Mouse (Mus musculus): ENCODE measurements around the gene Rem1.
"Not testable (repeated sequence)": the region's sequence is repeated elsewhere in the genome, so short reads cannot be mapped to it uniquely, and the experiment has no call there.

The Rem1 gene

DNA sequence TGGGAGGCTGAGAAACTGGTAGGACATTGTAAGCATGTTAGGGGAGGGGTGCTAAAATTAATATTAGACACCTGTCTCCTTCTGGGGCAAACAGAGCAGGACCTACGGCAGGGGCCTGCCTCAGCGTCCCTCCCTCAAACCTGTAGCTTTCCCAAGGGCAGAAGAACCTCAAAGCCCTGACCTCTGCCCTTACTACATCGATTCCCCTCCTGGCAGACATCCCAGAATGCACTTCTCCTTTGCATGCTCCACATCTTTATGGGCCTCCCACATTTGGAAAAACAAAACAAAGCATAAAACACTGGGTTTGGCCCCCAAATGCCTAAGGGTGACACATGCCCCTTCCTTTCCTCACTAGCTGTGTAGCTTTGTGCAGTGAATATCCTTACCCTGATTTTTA, 2.5 kb downstream of the Rem1 start:
- DNase-seq (ENCODE audit: low spot score), result no peak

DNA sequence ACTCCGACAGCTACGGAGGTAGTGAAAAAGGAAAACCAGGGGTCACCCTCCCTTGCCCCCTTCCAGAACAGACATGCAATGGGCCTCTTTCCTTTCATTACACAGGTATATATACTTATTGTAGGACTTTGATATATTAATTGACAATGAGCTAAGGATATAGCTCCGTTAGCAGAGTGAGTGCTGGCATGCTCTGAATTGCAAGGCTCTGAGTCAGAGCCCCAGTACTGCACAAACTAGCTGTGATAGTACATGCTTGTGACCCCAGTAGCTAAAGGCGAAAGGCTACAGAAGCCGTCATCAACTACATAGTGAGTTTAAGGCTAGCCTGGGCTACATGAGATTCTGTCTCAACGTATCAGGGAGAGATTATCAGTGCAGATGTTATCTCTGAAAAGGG, 3.2 kb downstream of the Rem1 start:
- no peak for DNase-seq (ENCODE audit: low spot score)

- DNase-seq (ENCODE audit: low spot score), result no peak
Observed at GRCm38 (mm10) chr2:152633334-152633733, 6.6 kb downstream of the Rem1 start.

DNA sequence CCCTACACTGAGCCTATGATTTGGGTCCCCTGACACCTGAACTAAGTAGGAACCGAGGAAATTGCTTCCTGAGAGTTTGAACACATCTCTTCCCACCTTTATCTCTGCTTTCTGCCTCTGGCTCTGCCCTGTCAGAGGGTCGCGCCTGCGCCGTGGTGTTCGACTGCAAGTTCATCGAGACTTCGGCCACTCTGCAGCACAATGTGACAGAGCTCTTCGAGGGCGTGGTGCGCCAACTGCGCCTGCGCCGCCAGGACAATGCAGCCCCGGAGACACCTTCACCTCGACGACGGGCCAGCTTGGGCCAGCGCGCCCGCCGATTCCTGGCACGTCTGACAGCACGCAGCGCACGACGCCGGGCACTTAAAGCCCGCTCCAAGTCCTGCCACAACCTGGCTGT, 7.6 kb downstream of the Rem1 start:
- DNase-seq (ENCODE audit: low spot score), result no peak

GRCm38 (mm10) chr2:152636246-152637005, 9.7 kb downstream of the Rem1 start:
- no peak for DNase-seq (ENCODE audit: low spot score)

- no peak for DNase-seq (ENCODE audit: low spot score)
Observed at GRCm38 (mm10) chr2:152637006-152637322, 10.2 kb downstream of the Rem1 start.

GRCm38 (mm10) chr2:152637381-152637780, 10.6 kb downstream of the Rem1 start:
- DNase-seq (ENCODE audit: low spot score), result no peak

- no peak for DNase-seq (ENCODE audit: low spot score)
Observed at GRCm38 (mm10) chr2:152638865-152639264, 12.1 kb downstream of the Rem1 start.

- no peak for DNase-seq (ENCODE audit: low spot score)
Observed at GRCm38 (mm10) chr2:152639406-152640113, 12.8 kb downstream of the Rem1 start.

GRCm38 (mm10) chr2:152652901-152653620, 26.3 kb downstream of the Rem1 start:
- no peak for DNase-seq (ENCODE audit: low spot score)

DNA sequence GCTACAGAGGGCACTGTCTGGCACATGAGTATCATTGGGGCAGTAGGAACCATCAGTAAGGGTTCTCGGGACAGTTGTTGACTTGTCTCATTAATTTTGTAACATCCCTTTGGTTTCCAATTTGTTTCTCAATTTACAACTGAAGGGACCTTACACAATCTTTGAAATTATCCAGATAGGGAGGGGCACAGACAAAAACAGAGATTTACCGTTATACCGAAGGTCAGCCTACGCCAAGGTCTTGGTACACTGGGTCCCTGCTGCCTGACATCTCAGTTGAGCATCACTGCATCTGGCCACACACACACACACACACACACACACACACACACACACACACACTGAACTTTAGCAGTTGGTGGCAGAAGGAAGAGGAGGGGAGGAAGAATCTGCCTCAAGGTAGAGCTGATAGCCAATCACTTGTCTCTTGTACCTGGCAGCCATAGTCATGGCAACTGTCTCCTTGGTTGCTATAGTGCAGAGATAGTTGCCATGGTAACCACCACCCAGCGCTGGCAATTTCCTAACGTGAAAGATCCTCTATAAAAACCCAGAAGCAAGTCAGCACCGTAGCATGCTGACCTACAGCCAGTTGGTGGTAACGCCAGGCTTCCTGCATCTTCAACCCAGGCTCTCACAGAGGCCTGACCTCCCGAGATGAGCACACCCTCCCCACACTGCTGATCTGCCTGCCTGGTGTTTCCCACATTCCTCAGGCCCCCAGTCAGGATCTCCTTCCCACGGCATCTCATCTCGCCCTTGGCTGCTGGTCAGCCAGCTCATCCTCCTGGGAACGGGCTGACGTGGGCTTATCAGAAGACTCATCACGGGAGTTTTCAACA, 27.3 kb downstream of the Rem1 start:
- DNase-seq (ENCODE audit: low spot score), result peak; percentile 73

GRCm38 (mm10) chr2:152657398-152657797, 30.6 kb downstream of the Rem1 start:
- no peak for DNase-seq (ENCODE audit: low spot score)

DNA sequence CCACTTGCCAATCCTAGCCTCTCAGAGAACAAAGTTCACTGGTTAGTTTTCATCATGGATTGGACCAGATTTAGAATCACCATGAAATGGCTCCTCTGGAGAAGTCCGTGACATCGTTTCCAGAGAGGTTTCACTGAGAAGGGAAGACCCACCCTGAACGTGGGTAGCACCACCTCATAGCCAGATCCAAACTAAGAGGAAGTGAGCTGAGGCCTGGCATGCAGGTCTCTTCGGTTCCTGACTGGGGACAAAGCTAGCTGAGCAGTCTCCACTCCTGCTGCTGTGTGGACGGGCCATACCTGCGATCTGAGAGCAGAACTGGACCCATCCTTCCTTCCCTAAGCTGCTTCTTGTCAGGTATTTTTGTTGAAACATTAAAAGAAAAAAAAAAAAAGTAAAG, 34.4 kb downstream of the Rem1 start:
- DNase-seq (ENCODE audit: low spot score), result no peak

DNA sequence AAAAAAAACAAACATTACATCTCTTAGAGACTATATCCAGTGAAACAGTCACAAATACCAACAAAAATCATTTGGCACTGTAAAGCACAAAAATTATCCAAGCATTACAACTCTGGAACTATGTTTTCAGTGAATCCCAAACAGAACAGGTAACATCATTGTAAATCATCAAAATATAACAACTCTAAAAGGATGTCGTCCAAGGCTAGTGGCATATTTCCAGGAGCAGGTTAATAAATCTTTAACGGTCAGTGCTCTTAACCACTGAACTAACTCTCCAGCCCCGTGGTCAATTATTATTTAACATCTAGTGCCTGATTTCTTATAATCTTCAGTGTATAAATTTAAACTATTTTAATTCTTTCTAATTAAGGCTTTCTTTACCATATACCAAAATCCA, 39.4 kb downstream of the Rem1 start:
- DNase-seq (ENCODE audit: low spot score), result not testable (repeated sequence)

- peak; percentile 70 for DNase-seq (ENCODE audit: low spot score)
Observed at GRCm38 (mm10) chr2:152669256-152669638, 42.5 kb downstream of the Rem1 start, which contains the start of gene H13. H13 (plus strand) TSS chr2:152669461.

DNA sequence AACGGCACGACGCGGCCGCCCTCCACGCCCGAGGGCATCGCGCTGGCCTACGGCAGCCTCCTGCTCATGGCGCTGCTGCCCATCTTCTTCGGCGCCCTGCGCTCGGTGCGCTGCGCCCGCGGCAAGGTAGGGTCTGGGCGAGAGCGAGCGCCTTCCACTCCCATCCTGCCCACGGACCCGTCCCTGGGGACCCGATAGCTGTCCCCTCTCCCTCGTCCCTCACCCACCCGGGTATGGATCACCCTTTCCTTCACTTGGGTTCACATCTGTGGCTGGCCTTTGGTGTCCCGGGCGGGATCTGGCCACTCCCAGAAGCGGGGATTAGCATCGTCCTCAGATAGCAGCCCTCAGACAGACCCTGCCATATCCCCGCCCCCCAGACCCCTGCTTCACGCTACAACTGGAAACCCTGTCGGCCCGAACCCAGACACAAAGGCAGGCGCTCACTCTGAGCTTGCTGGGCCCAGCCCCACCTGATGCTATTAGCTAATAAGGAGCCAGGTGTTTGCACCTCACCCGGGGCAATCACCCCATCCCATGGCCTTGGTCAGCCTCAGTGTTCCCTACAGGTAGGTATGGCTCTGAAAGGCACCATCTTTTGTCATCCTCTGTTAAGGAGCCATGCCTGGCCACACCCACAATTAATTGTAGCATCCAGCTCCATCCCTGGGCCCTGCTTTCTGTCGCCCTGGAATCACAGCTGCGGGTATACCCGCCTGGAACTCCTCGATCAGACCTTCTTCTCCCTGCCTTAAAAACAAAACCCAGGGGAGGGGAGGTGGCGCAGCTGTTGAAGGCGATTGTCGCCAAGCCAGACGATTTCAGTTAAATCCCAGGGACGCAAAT, 43.1 kb downstream of the Rem1 start:
- no peak for DNase-seq (ENCODE audit: low spot score)

- DNase-seq (ENCODE audit: low spot score), result no peak
Observed at GRCm38 (mm10) chr2:152670983-152671641, 44.4 kb downstream of the Rem1 start.

- no peak for DNase-seq (ENCODE audit: low spot score)
Observed at GRCm38 (mm10) chr2:152671642-152671999, 44.9 kb downstream of the Rem1 start.

DNA sequence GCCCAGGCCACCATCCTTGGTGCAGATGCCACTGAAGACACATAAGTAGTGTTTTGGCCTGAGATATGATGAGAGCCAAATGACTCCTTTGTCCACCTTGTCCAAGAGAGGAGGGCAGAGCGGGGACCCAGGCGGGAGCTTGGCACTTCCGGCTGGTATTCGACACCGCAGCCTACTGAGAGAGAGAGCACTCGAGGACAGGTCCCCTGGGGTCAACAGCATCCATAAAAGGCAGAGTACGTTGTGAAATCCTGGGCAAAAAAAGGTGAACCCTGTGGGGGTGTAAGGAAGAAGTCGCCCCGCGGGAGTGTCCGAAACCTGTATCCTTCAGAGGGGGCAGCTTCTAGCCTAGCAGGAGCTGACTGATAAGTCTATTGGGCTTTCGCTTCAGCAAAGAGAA, 45.4 kb downstream of the Rem1 start:
- no peak for DNase-seq (ENCODE audit: low spot score)

DNA sequence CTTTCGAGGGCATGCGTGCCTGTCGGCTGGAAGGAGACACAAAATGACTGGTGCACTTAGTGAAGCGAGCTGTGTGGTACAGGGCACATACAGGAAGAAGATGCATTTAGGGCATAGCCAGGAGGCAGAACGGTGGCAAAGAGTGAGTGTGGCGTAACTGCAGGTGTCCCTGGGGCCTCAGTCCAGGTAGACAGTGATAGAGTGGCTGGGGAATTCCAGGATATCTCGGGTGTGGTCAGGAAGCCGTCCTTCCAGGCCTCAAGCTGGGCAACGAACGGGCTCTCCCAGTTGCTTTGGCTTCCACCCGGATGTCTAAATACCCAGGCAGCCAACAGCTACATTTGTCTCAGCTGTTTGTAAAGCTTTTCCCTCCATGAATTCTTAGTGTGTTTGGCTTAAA, 47.4 kb downstream of the Rem1 start:
- DNase-seq (ENCODE audit: low spot score), result no peak

Measured in layer of hippocampus, adult 9-10 months (tissue).